18 mouse cellular contexts compared by ENCODE assay signal in the genomic region with DNA sequence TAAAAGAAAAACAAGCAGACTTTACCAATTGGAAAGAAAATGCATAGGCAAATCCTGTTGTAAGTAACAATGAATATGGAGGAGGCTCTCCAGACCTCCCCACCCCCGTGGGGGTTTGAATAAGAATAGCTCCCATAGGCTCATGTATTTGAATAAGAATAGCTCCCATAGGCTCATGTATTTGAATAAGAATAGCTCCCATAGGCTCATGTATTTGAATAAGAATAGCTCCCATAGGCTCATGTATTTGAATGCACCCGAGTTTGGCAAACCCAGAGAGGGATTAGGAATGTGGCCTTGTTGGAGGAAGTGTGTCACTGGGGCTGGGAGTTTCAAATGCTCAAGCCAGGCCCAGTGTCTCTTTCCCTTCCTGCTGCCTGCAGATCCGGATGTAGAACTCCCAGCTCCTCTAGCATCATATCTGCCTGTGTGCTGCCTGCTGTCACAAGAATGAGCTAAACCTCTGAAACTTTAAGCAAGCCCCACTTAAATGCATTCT.
"Had no signal": no experiment of that assay in that cellular context is flagged by ENCODE, and none has a peak within 500 bp of the region (broad histone marks: within the 10 kb centered on the region; RNA-seq: fewer than 3 reads in every experiment).

No protein-coding gene starts in this region.

- H3K9me3 ChIP-seq: lung, embryonic 15.5 days; neural tube, embryonic 12.5 days had no signal

- H3K4me2 ChIP-seq: lung, embryonic 15.5 days; midbrain, embryonic 12.5 days; neural tube, embryonic 12.5 days had no signal

- H3K9ac ChIP-seq: liver, postnatal 0 days; lung, embryonic 15.5 days; midbrain, embryonic 12.5 days; neural tube, embryonic 12.5 days had no signal

- H3K4me3 ChIP-seq: lung, embryonic 15.5 days; megakaryocyte, embryonic 14.5 days; midbrain, embryonic 12.5 days; neural tube, embryonic 12.5 days had no signal

- H3K27me3 ChIP-seq: lung, embryonic 15.5 days; megakaryocyte, embryonic 14.5 days; midbrain, embryonic 12.5 days; neural tube, embryonic 12.5 days had no signal

- ATAC-seq: liver, postnatal 0 days; lung, postnatal 0 days; midbrain, embryonic 16.5 days had no signal

- H3K4me1 ChIP-seq: lung, embryonic 15.5 days; megakaryocyte, embryonic 14.5 days; midbrain, embryonic 12.5 days; neural tube, embryonic 12.5 days had no signal

- DNase-seq: liver, postnatal 0 days; lung, adult 2 months; lung, postnatal 14 days; lung, postnatal 36 days; midbrain, embryonic 14.5 days; right cerebral cortex, postnatal 14 days; right cerebral cortex, postnatal 4 days; spleen, adult 18-20 months; thymus, adult 18-20 months; thymus, postnatal 14 days; thymus, postnatal 36 days had no signal

- H3K36me3 ChIP-seq: lung, embryonic 15.5 days; midbrain, embryonic 12.5 days; neural tube, embryonic 12.5 days had no signal

- H3K27ac ChIP-seq: lung, embryonic 15.5 days; macrophage; midbrain, embryonic 12.5 days; neural tube, embryonic 12.5 days had no signal
